Mouse (Mus musculus) intestine, embryonic 16.5 days (tissue): Measurements from ENCODE around the gene Gbp10. TPM values are rescaled to one million over a fixed set of nuclear protein-coding genes. Genes with fewer than 3 reads are reported as not detected.
"Not testable (repeated sequence)": the region's sequence is repeated elsewhere in the genome, so short reads cannot be mapped to it uniquely, and the experiment has no call there.

ENCODE experiments used
- ATAC-seq: fragments of 200-750 bp; cut with Nextera tagmentation; 2 replicates; pipeline ENCODE4 v1.8.0; 2017; ENCODE audit warnings: moderate TSS enrichment, moderate library complexity
- H3K27ac ChIP-seq: fragments of 300-500 bp; sonication (generic); 2 replicates; pipeline ENCODE4 v1.5.1; 2014; ENCODE audit warnings: mild to moderate bottlenecking, low read length
- H3K27me3 ChIP-seq: fragments of 300-500 bp; sonication (generic); replicated peaks from 2 replicates; pipeline ENCODE4 v1.6.1; 2014; ENCODE audit warnings: low read length, control low read depth, mixed read lengths; ENCODE audit not compliant: control insufficient read depth, insufficient read depth
- H3K36me3 ChIP-seq: fragments of 300-500 bp; sonication (generic); 2 replicates; pipeline ENCODE4 v1.6.1; 2014; ENCODE audit warnings: low read length, control low read depth; ENCODE audit not compliant: control insufficient read depth, insufficient read depth
- H3K4me1 ChIP-seq: fragments of 300-500 bp; sonication (generic); 2 replicates; pipeline ENCODE4 v1.6.1; 2014; ENCODE audit warnings: low read length, control low read depth, mixed read lengths; ENCODE audit not compliant: control insufficient read depth, insufficient read depth
- H3K4me2 ChIP-seq: fragments of 300-500 bp; sonication (generic); 2 replicates; pipeline ENCODE4 v1.6.1; 2014; ENCODE audit warnings: low read depth, low read length, control low read depth
- H3K4me3 ChIP-seq: fragments of 300-500 bp; sonication (generic); 2 replicates; pipeline ENCODE4 v1.5.1; 2014; ENCODE audit warnings: mild to moderate bottlenecking, low read length
- H3K9ac ChIP-seq: fragments of 300-500 bp; sonication (generic); 2 replicates; pipeline ENCODE4 v1.6.1; 2014; ENCODE audit warnings: low read depth, low read length
- H3K9me3 ChIP-seq: fragments of 300-500 bp; sonication (generic); 2 replicates; pipeline ENCODE4 v1.6.1; 2016; ENCODE audit warnings: low read length, control low read depth; ENCODE audit not compliant: control insufficient read depth
- WGBS: fragments of 180-500 bp; shearing (Covaris S2); extraction: QIAGEN DNeasy Blood & Tissue Kit; methylation state at CpG from one replicate; pipeline ENCODE4 v1.1.7; 2014; 5-methylcytosine and 5-hydroxymethylcytosine counted together
- polyA plus RNA-seq: library from polyadenylated mRNA; unstranded; fragments of >200 nt; fragmentation: Nextera tagmentation; extraction: Ambion mirVana; gene quantifications from 2 replicates; pipeline ENCODE4 v1.2.1, GENCODE M21; 2015

The Gbp10 gene
- not detected in 2 replicates for polyA plus RNA-seq

DNA sequence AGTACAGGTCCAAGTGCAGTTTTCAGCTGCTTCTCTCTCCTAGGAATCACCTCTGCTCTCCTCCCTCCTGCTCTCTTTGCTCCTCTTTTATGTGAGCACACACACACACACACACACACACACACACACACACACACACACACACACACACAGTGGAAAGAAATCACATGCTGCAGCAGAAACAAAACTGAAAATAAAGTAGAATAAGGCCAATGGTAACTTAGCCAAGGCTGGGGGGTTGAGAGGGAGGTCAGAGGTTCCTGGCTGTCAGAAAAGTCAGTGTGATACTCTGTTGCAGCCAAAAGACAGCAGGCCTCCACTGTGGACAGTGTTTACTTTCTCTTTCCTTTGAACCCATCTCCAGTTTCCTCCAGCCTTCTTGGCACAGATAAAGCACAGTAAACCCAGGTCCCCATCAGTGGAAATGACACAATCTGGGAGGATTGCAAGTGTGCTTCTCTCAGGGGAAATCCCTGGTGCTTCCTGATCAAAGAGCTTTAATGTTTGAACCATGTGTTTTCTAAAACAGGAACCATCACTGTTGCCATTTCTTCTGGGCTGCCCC, at the start of gene Gbp10:
Gbp10 (minus strand) TSS at position 51 of the 565 bp plus-strand sequence.
- not testable (repeated sequence) for H3K27ac ChIP-seq, H3K4me1 ChIP-seq, H3K27me3 ChIP-seq, H3K4me3 ChIP-seq, H3K4me2 ChIP-seq, H3K36me3 ChIP-seq, H3K9ac ChIP-seq, ATAC-seq, H3K9me3 ChIP-seq

DNA sequence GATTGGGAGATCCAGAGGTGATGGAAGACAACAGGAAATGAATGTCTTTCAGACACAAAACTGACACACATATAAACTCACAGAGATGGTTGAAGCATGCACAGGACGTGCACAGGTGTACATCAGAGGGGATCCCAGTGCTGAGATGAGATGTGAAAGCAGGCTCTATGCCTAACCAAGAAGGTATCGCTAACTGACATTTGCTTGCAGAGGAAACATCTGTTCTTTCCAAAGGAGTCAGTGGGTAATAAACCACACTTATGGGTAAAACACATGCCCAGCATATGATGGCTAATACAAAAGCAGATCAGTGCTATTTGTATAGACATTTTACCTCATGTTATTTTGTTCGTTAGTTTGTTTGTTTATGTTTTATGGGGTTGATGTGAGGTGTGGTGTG, 21.3 kb upstream of the Gbp10 start:
- ATAC-seq, H3K36me3 ChIP-seq: not testable (repeated sequence)
- WGBS, result no CpG with 5 or more reads among the region's 3 CpGs

DNA sequence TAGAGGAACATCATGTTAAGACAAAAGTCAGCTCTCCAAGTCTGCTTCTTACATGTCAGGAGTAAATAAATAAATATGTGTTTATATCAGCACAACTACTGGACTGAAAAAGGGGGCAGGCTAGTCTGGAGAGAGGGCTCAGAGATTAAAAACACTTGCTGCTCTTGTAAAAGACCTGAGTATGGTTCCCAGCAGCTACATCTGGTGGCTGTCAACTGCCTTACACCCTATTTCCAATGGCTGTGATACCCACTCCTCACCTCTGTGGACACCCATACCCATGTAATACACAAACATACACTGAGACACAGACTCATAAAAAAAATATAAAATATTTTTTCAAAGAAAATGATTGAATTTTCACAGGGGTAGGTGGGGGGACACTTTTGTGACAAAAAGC, 13.2 kb upstream of the Gbp10 start:
- no peak for ATAC-seq
- H3K9me3 ChIP-seq, result no peaks in the 10 kb centered on the region
- no peak overlapping the region for H3K27ac ChIP-seq
- no peak overlapping the region for H3K4me3 ChIP-seq
- H3K36me3 ChIP-seq, result no peaks in the 10 kb centered on the region
- no peak overlapping the region for H3K4me2 ChIP-seq
- H3K27me3 ChIP-seq, result no peaks in the 10 kb centered on the region
- no peak overlapping the region for H3K9ac ChIP-seq
- no peaks in the 10 kb centered on the region for H3K4me1 ChIP-seq

More for the DNA sequence above, 21.3 kb upstream of the Gbp10 start:
- H3K27me3 ChIP-seq, H3K4me1 ChIP-seq, H3K9ac ChIP-seq, H3K4me2 ChIP-seq, H3K4me3 ChIP-seq, H3K9me3 ChIP-seq, H3K27ac ChIP-seq: not testable (repeated sequence)

GRCm38 (mm10) chr5:105244741-105245140, 5.4 kb upstream of the Gbp10 start:
- WGBS, result 80% methylated on average over 3 of the region's 3 CpGs

DNA sequence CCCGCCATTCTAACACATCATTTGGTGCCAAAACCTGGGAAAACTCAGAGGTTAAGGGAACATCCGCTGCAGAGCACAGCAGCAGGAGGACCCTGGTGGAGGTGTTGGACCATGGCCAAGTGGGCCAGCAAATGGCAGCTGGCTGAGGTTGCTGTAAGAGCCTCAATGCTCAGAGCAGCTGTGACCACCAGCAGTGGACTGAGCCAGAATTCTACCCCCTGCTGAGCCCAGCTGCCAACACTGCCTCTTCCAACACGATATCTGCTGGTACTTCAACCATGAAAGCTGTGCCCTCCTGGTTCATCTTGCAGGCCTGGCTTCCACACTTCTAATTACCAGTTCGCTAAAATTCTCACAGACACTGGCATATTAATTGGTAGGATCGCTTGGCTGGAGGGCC, 1.6 kb upstream of the Gbp10 start:
- not testable (repeated sequence) for H3K9ac ChIP-seq, H3K4me2 ChIP-seq, H3K27me3 ChIP-seq, H3K27ac ChIP-seq, H3K4me3 ChIP-seq, ATAC-seq, H3K4me1 ChIP-seq, H3K36me3 ChIP-seq, H3K9me3 ChIP-seq
- WGBS, result 76% methylated on average over 5 of the region's 5 CpGs

More at GRCm38 (mm10) chr5:105244741-105245140, 5.4 kb upstream of the Gbp10 start:
- H3K4me2 ChIP-seq, H3K4me1 ChIP-seq, H3K36me3 ChIP-seq, H3K9me3 ChIP-seq, ATAC-seq, H3K4me3 ChIP-seq, H3K9ac ChIP-seq, H3K27me3 ChIP-seq, H3K27ac ChIP-seq: not testable (repeated sequence)

GRCm38 (mm10) chr5:105238402-105238801, 931 bp downstream of the Gbp10 start:
- H3K4me1 ChIP-seq, H3K4me3 ChIP-seq, H3K9ac ChIP-seq, H3K36me3 ChIP-seq, H3K4me2 ChIP-seq, H3K27me3 ChIP-seq, H3K27ac ChIP-seq, H3K9me3 ChIP-seq, ATAC-seq: not testable (repeated sequence)
- 93% methylated on average over 1 of the region's 1 CpGs for WGBS

DNA sequence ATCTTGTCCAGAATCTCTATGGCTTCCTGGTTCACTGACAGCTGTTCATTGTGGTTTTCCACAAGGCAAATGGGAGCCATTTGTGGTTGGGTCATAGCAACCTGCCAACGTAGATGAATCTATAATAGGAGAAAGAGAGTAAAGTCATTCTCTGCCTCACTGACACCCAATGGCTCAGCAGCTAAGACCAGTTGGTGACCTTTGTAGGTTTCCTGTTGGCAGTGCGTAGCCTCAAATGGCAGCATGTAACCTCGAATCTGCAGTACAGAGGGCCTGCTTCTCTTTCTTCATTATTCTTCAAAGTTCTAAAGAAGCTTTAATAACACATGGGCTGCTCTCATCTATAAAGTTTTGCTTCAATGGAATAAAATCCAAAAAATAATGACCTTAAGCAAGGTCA, 3.3 kb downstream of the Gbp10 start:
- 93% methylated on average over 3 of the region's 3 CpGs for WGBS
- ATAC-seq, H3K9me3 ChIP-seq, H3K4me3 ChIP-seq, H3K36me3 ChIP-seq, H3K4me2 ChIP-seq, H3K27ac ChIP-seq, H3K4me1 ChIP-seq, H3K27me3 ChIP-seq, H3K9ac ChIP-seq: not testable (repeated sequence)

GRCm38 (mm10) chr5:105208957-105209356, 30.4 kb downstream of the Gbp10 start:
- not testable (repeated sequence) for ATAC-seq, H3K27me3 ChIP-seq, H3K4me1 ChIP-seq, H3K9me3 ChIP-seq, H3K36me3 ChIP-seq, H3K27ac ChIP-seq, H3K4me3 ChIP-seq, H3K9ac ChIP-seq, H3K4me2 ChIP-seq
- no CpG with 5 or more reads among the region's 3 CpGs for WGBS

GRCm38 (mm10) chr5:105200791-105201355, 38.5 kb downstream of the Gbp10 start:
- not testable (repeated sequence) for H3K9ac ChIP-seq, H3K27ac ChIP-seq, ATAC-seq, H3K4me1 ChIP-seq, H3K27me3 ChIP-seq, H3K4me3 ChIP-seq, H3K4me2 ChIP-seq, H3K9me3 ChIP-seq, H3K36me3 ChIP-seq
- 83% methylated on average over 4 of the region's 4 CpGs for WGBS

GRCm38 (mm10) chr5:105199149-105199548, 40.2 kb downstream of the Gbp10 start:
- not testable (repeated sequence) for H3K9me3 ChIP-seq, H3K36me3 ChIP-seq, ATAC-seq, H3K27ac ChIP-seq, H3K9ac ChIP-seq, H3K27me3 ChIP-seq, H3K4me3 ChIP-seq, H3K4me1 ChIP-seq, H3K4me2 ChIP-seq
- WGBS, result 94% methylated on average over 1 of the region's 1 CpGs
